Mouse (Mus musculus) G1E (cell line): ENCODE measurements around the gene Fam205a1. TPM values are rescaled to one million over a fixed set of nuclear protein-coding genes. Genes with fewer than 3 reads are reported as not detected.
"Not testable (repeated sequence)": the region's sequence is repeated elsewhere in the genome, so short reads cannot be mapped to it uniquely, and the experiment has no call there.

Source experiments
- ATAC-seq: 2 replicates; pipeline ENCODE4 v1.8.0; 2016; ENCODE audit warnings: mild to moderate bottlenecking; ENCODE audit not compliant: insufficient number of reproducible peaks, poor library complexity, low FRiP score, severe bottlenecking; ENCODE audit errors: extremely low read depth
- DNase-seq: peaks from one replicate; pipeline ENCODE4 v3.0.0; 2012; ENCODE audit warnings: low spot score
- H3K27me3 ChIP-seq: 2 replicates; pipeline ENCODE4 v1.6.1; 2012; ENCODE audit warnings: mild to moderate bottlenecking, low read length, inconsistent platforms; ENCODE audit not compliant: insufficient read depth
- H3K36me3 ChIP-seq: replicated peaks from 2 replicates; pipeline ENCODE3; 2012; ENCODE audit warnings: mild to moderate bottlenecking, inconsistent platforms
- H3K4me1 ChIP-seq: 2 replicates; pipeline ENCODE4 v1.6.1; 2012; ENCODE audit warnings: low read depth, low read length, inconsistent platforms, mixed read lengths; ENCODE audit not compliant: insufficient read depth
- H3K4me3 ChIP-seq: 2 replicates; pipeline ENCODE4 v1.5.1; 2012; ENCODE audit warnings: low read depth, mild to moderate bottlenecking, inconsistent platforms, low read length, moderate library complexity, mixed read lengths
- H3K9me3 ChIP-seq: replicated peaks from 2 replicates; pipeline ENCODE4 v1.6.1; 2012; ENCODE audit warnings: inconsistent platforms
- CTCF ChIP-seq: IDR thresholded peaks from 2 replicates; pipeline ENCODE4 v1.5.1; 2012; ENCODE audit warnings: low read depth, low read length, inconsistent platforms, mixed read lengths
- GATA1 ChIP-seq: IDR thresholded peaks from 2 replicates; pipeline ENCODE4 v1.6.1; 2012; ENCODE audit warnings: borderline replicate concordance, low read length, inconsistent platforms, mixed read lengths
- GATA2 ChIP-seq: IDR thresholded peaks from 2 replicates; pipeline ENCODE4 v1.6.1; 2012; ENCODE audit warnings: low read depth, low read length, inconsistent platforms, borderline replicate concordance
- POLR2AphosphoS5 ChIP-seq: IDR thresholded peaks from 2 replicates; pipeline ENCODE4 v1.6.1; 2012; ENCODE audit warnings: low read depth, low read length, inconsistent platforms; ENCODE audit not compliant: insufficient replicate concordance
- TAL1 ChIP-seq: conservative IDR thresholded peaks from 2 replicates; pipeline ENCODE4 v1.6.1; 2012; ENCODE audit warnings: low read depth, low read length, inconsistent platforms, mixed read lengths
- polyA plus RNA-seq: library from polyadenylated mRNA; stranded (reverse); fragments of >175 nt; gene quantifications from 2 replicates; pipeline ENCODE4 v1.2.3, GENCODE M21; 2012
- total RNA-seq, 2 experiments: library from RNA; stranded (forward) in 1 of 2; stranded (reverse) in 1 of 2; fragments of 200-1000 nt in 1 of 2; fragments of >200 nt in 1 of 2; fragmentation: Nextera tagmentation in 1 of 2; gene quantifications; 2 replicates each; pipeline ENCODE4 v1.2.3; 2014 to 2017

The Fam205a1 gene
- total and polyA plus RNA-seq, 3 experiments: 0.14 to 11.5 (median 0.16) TPM

GRCm38 (mm10) chr4:42874134-42874533 is 20.4 kb upstream of the Fam205a1 start, which contains the start of gene Fam205c:
Gene Fam205c (minus strand): TSS chr4:42874234.
- ATAC-seq: no peak
- Histone ChIP-seq H3K27me3 (no peaks in the 10 kb centered on the region), H3K4me1 (peaks cover 80% of the 10 kb centered on the region), H3K36me3 (peaks cover 49% of the 10 kb centered on the region), H3K4me3 (peak within 1 kb of the TSS; percentile 36; the same call in 1 of the 2 replicates), H3K9me3 (peaks cover 3% of the 10 kb centered on the region)
- no peak for TF ChIP-seq CTCF
- no peak for TF ChIP-seq GATA1
- TF ChIP-seq GATA2: no peak
- TF ChIP-seq TAL1: no peak
- TF ChIP-seq POLR2AphosphoS5: no peak
- no peak for DNase-seq

GRCm38 (mm10) chr4:42872746-42873435 is 19.2 kb upstream of the Fam205a1 start:
- Histone ChIP-seq H3K4me1 (peaks cover 84% of the 10 kb centered on the region), H3K9me3 (peaks cover 3% of the 10 kb centered on the region), H3K36me3 (peaks cover 49% of the 10 kb centered on the region), H3K4me3 (no peak overlapping the region; the same call in 1 of the 2 replicates), H3K27me3 (no peaks in the 10 kb centered on the region)
- DNase-seq: no peak
- no peak for ATAC-seq
- TF ChIP-seq TAL1 (no peak), GATA1 (no peak), POLR2AphosphoS5 (no peak), CTCF (no peak), GATA2 (no peak)

- DNase-seq: no peak
- no peak overlapping the region; the same call in 1 of the 2 replicates for H3K4me3 ChIP-seq
- no peak for ATAC-seq
- TF ChIP-seq GATA2: no peak
- TF ChIP-seq CTCF: no peak
- no peak for TF ChIP-seq GATA1
- no peak for TF ChIP-seq POLR2AphosphoS5
- TF ChIP-seq TAL1: no peak
- H3K27me3 ChIP-seq: no peaks in the 10 kb centered on the region
- H3K9me3 ChIP-seq: no peaks in the 10 kb centered on the region
- H3K4me1 ChIP-seq: peaks cover 83% of the 10 kb centered on the region
- peaks cover 46% of the 10 kb centered on the region for H3K36me3 ChIP-seq
These were observed 18.5 kb upstream of the Fam205a1 start for GRCm38 (mm10) chr4:42872151-42872550.

GRCm38 (mm10) chr4:42870748-42871147 is 17.1 kb upstream of the Fam205a1 start:
- no peak for ATAC-seq
- Histone ChIP-seq H3K27me3 (no peaks in the 10 kb centered on the region), H3K9me3 (no peaks in the 10 kb centered on the region), H3K4me3 (peak overlapping the region; percentile 39; the same call in 1 of the 2 replicates), H3K36me3 (peaks cover 36% of the 10 kb centered on the region), H3K4me1 (peaks cover 88% of the 10 kb centered on the region)
- TF ChIP-seq GATA2: no peak
- no peak for TF ChIP-seq TAL1
- TF ChIP-seq CTCF: no peak
- TF ChIP-seq GATA1: no peak
- no peak for TF ChIP-seq POLR2AphosphoS5
- no peak for DNase-seq

GRCm38 (mm10) chr4:42868193-42868592 is 14.5 kb upstream of the Fam205a1 start:
- H3K4me3 ChIP-seq: peak overlapping the region; percentile 55; the same call in 1 of the 2 replicates
- TF ChIP-seq TAL1 (no peak), GATA2 (no peak), GATA1 (no peak), POLR2AphosphoS5 (no peak), CTCF (no peak)

GRCm38 (mm10) chr4:42867390-42867789 is 13.7 kb upstream of the Fam205a1 start:
- peaks cover 85% of the 10 kb centered on the region for H3K4me1 ChIP-seq
- TF ChIP-seq TAL1: peak; percentile 95
- TF ChIP-seq GATA1: no peak
- no peak for TF ChIP-seq POLR2AphosphoS5
- TF ChIP-seq GATA2: 0 out of 2 replicates have a peak, but pooled peaks have one; percentile 10
- ATAC-seq: peak; percentile 68
- H3K9me3 ChIP-seq: no peaks in the 10 kb centered on the region
- no peaks in the 10 kb centered on the region for H3K27me3 ChIP-seq
- no peak for DNase-seq
- H3K36me3 ChIP-seq: peaks cover 13% of the 10 kb centered on the region
- peak overlapping the region; percentile 57; the same call in 1 of the 2 replicates for H3K4me3 ChIP-seq

More at GRCm38 (mm10) chr4:42868193-42868592, 14.5 kb upstream of the Fam205a1 start:
- ATAC-seq (no peak), DNase-seq (no peak)
- Histone ChIP-seq H3K36me3 (peaks cover 20% of the 10 kb centered on the region), H3K9me3 (no peaks in the 10 kb centered on the region), H3K4me1 (peaks cover 89% of the 10 kb centered on the region), H3K27me3 (no peaks in the 10 kb centered on the region)

GRCm38 (mm10) chr4:42863487-42863886 is 9.8 kb upstream of the Fam205a1 start:
- H3K27me3 ChIP-seq, ATAC-seq, H3K36me3 ChIP-seq, DNase-seq, H3K9me3 ChIP-seq: not testable (repeated sequence)
- Histone ChIP-seq H3K4me1 (peaks cover 66% of the 10 kb centered on the region), H3K4me3 (peak overlapping the region; percentile 64)
